Mouse (Mus musculus) ES-E14 (cell line): ENCODE measurements around the gene Cxadr.

Source experiments
- CHD2 ChIP-seq: IDR thresholded peaks from 2 replicates; pipeline ENCODE4 v1.6.1; 2014; ENCODE audit warnings: mild to moderate bottlenecking, low read depth, low read length, inconsistent platforms
- HCFC1 ChIP-seq: IDR thresholded peaks from 2 replicates; pipeline ENCODE4 v1.6.1; 2012; ENCODE audit warnings: low read length, inconsistent platforms, borderline replicate concordance; ENCODE audit not compliant: insufficient read depth
- MAFK ChIP-seq: IDR thresholded peaks from 2 replicates; pipeline ENCODE4 v1.6.1; 2014; ENCODE audit warnings: mild to moderate bottlenecking, low read depth, low read length, inconsistent platforms; ENCODE audit not compliant: insufficient read depth
- ZC3H11A ChIP-seq: IDR thresholded peaks from 2 replicates; pipeline ENCODE4 v1.6.1; 2012; ENCODE audit warnings: low read depth, mild to moderate bottlenecking, inconsistent platforms, low read length, borderline replicate concordance
- ZNF384 ChIP-seq: IDR thresholded peaks from 2 replicates; pipeline ENCODE4 v1.6.1; 2012; ENCODE audit warnings: low read depth, low read length, inconsistent platforms

GRCm38 (mm10) chr16:78305606-78306100 is 4.4 kb downstream of the Cxadr start:
- TF ChIP-seq ZNF384: no peak
- no peak for TF ChIP-seq MAFK
- TF ChIP-seq CHD2: no peak
- TF ChIP-seq ZC3H11A: no peak
- TF ChIP-seq HCFC1: no peak
